Mouse (Mus musculus) heart, postnatal 4 days (tissue): Measurements from ENCODE around the gene Tmem270. TPM values are rescaled to one million over a fixed set of nuclear protein-coding genes. Genes with fewer than 3 reads are reported as not detected.

Experiments
- DNase-seq: peaks from one replicate; pipeline ENCODE4 v3.0.0; 2021
- total RNA-seq, 2 experiments: library from RNA; stranded (reverse); gene quantifications; 2 replicates each; pipeline ENCODE4 v1.2.3; 2021

The Tmem270 gene
- total RNA-seq, 2 experiments from 2014 or later: not detected

DNA sequence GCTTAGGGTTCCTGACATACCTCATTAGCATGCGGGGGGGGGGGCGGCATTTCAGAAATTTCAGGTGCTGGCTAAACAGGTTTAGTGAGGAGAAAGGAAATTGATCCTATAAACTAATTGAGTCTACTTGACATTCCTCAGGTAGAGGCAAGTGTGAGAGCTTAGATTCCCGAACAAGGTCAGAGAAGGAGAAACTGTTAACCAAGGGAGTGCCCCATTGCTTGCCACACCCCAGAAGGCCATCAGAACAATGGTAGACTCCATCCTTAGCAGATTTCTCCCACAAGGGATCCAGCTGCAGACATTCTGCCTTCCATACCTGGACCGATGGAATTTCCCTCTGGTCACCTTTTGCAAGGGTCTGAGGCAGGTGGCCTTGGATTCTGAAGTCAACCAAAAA lies 20.2 kb upstream of the Tmem270 start:
- DNase-seq: no peak

DNA sequence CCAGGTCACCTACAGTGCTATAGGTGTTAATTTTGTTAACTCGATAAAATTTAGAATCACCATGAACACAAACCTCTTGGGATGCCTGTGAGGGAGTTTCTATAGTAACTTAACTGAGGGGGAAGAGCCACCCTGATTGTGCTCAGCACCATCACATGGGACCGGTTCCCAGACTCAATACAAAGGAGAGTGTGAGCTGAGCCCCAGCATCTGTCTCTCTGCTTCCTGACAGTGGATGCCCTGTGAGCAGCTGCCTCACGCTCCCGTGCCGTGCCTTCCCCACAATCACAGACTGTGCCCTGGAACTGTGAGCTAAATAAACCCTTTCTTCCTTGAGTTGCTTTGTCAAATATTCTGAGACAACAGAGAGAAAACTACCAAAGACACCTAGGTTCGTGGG lies 16.6 kb upstream of the Tmem270 start:
- no peak for DNase-seq

DNA sequence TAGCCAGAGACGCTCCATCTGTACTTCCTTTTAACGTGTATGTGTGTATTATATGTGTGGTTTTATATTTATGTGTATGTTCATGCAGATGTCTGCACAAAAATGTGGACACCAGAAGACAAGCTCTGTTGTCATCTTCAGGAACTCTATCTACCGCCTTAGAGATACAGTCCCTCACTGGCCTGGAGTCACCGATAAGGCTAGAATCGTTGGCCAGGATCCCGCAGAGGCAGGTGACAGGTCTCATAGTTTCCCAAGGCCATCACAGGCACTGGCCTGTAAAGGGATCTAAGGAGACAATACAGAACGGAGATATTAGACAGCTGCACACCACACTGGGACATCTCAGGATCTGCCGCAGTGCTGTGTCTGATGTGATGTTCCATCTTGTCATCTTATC lies 14.6 kb upstream of the Tmem270 start:
- no peak for DNase-seq

DNA sequence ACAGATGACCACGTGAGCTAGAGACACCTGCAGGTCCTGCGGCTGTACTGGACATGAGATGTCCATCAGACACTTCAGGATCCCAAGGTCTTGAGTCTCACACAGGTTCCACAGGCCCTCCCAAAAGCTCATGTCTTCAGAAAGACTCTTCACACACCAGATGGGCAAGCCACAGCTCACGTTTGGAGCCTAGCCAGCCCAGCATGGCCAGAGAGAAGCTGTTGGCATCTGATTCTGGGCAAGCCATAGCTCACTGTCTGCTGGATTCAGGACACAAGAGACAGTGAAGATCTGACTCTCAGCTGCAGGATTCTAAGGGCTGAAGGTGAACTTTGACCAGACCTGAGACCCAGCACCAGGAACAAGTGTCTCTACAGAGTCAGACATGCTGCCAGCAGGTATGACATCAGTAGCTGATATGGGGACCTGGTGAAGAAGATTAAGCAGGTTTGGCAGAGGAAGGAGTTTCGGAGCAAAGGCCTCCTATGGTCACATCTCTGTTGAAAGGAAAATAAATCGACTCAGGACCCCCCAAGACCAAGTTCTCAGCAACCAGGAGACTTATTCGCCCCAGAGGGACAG lies 13.7 kb upstream of the Tmem270 start:
- DNase-seq: no peak

DNA sequence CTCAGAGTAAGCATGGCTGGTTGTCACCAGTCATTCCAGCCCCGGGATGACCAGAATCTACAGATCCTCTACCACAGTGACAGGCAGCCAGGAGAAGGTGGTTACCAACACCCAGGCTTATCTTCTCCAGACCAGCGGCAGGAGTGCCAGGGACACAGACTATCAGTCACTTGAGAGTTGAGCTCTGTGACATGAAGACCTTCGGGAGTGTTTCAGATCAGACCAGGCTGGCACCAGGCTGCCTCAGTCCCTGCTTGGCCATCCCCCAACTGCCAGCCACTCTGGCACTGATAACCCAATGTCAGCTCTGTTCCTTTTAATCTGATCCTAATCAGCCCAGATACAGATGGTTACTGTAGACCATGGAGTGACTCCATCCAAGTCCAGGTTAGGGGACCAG lies 12.6 kb upstream of the Tmem270 start:
- DNase-seq: no peak

DNA sequence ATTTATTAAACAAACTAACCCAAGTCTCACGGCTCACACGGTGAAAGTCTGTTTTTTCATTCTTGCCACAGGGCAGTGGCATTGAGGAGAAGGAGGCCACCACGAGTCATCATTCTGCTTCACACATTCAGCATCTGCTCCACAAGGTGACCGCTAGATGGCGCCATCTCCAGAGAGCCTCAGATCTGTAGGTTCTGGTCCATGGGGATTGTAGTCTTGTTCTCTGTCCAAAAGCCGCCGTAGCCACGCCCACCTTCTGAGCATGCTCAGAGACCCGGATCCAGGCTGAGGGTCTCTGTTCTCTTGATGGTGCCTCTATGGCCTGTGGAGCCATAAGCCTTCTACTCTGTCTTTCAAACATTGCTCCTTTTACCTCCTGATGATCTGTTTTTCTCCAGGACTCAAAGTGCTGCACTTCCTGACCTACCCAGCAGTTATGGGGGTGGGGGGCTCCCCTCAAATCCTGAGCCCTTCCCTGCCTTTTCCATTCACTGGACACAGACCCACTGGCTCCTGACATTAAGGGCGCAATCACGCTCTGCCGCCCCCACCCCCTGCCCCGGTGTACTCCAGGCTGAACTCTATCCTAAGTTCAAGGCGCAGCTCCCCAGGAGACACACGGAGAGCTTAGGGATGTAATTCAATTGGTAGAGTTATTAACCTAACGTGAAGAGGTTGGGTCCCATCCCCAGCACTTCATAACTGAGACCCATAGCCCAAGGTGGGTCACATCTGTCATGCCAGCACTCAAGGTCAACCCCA lies 11.7 kb upstream of the Tmem270 start:
- DNase-seq: peak; percentile 80

DNA sequence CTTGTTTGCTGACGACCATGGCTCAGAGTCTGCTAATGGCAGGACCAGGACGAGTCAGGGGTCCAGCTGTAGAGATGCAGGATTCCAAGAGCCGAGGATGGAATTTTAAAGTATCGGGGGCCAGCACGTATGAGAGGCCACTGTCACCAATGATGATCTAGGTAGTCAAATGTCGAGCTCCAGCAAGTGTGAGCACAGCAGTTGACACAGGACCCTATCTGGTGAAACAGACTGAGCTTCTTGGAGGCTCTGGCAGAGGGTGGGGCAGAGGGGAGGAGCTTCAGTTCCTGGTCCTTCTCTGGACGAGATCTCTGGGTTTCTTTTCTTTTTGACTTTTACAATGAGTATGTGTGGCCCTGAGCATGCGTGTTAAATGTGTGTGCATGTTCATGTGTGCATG lies 8.8 kb upstream of the Tmem270 start, which contains the start of gene Cldn13:
Gene Cldn13, minus strand, starts transcription at position 216 of the 400 bp plus-strand sequence.
- no peak for DNase-seq

DNA sequence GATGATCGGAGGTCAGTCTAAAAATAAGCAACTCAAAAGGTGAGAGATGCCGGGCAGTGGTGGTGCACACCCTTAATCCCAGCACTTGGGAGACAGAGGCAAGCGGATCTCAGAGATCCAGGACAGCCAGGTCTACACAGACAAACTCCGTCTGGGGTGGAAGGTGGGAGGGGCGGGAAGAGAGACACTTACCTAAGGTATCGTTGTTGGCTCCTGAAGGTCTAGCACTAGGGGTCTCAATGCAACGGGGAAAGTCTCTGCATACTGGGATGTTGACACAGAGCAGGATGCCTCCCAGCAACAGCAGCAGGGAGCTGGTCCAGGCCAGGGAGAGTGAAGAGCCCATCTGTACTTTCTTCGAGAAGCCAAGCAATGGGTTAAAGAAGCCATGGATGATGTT lies 8.0 kb upstream of the Tmem270 start:
- no peak for DNase-seq

DNA sequence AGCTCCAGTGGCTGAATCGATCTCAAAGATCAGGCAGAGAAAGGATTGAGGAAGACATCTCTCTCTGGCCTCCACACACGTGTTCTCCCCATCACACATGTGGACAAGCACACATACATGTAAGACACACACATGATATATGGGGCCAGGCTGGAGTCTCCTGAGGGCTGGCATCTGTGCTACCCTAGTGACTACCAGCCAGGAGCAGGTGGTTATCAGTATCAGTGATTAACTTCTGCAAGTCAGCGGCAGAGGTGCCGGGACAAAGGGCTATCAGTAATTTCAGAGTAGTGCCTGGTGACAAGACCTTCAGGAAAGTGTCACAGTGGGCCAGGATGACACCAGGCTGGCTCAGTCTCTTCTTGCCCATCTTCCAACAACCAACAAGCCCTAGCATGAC lies 7.2 kb upstream of the Tmem270 start:
- no peak for DNase-seq

DNA sequence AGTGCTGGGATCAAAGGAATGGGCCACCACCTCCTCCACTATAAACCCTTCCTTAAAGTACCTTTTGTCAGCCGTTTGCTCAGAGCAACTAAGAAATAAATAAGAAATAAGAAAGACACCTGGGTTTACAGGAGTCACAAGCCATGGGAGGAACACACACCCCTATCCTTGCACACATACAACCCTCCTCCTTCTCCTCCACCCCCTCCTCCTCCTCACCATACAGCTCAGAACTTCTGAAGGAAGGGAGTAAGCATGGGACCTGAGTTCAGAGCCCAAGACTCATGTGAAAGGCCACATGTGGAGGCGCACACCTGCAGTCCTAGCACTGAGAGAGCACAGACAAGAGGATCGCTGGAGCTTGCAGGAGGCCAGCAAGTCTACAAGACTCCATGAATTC lies 6.8 kb upstream of the Tmem270 start:
- DNase-seq: no peak

DNA sequence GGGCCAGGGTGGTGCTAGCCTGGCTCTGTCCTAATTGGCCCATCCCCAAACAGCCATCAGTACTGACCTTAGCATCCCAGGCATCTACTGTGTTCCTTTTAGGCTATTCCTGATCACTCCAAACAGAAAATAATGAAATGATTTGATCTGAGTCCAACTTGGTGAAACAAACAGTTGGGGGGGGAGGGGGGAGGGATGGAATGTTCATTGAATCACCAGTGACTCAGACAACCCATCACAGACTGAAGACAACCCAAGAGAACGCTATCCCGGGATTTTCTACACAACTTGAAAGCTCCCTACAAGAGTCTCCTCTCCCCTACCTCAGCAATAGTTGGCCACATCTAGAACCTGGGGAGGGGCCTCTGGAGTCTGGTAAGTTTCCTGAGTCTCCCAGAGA lies 5.4 kb upstream of the Tmem270 start:
- DNase-seq: no peak

DNA sequence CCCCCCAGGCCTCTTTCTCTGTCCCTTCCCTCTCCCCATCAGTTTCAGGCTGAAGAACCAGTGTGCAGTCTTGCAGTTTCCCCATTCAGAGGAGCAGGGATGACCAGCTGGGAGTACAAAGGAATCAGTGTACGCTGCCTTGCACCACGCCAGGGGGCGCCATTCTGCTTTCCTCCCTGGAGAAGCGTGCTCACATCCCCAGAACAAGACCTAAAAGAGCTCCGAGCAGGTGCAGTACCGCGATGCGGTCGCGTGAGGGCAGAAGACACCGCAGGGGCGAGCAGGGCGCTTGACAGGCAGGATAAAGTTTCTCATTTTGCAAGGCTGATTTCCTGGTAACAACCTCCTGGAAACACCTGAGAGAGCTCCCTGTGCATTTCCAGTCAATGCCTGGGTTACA lies 602 bp upstream of the Tmem270 start:
- DNase-seq: peak; percentile 98

DNA sequence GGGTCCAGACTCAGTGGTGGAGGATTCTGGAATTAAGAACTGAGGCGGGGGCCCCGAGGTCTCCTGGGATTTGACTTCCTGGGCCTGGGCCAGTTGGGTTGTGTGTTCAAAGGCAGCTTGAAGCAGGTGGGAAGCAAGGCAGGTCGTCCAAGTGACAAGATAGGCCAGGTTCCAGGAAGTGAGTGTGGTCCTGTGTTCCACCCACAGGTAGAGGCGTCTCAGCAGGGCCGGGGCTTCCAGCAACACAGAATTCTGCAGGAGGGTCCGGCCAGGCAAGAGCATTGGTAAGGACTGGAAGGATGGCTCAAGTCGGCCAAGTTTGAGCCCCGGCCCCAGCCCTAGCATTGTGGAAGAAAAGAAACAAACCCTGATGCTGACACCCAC lies 4.9 kb downstream of the Tmem270 start:
- DNase-seq: no peak

DNA sequence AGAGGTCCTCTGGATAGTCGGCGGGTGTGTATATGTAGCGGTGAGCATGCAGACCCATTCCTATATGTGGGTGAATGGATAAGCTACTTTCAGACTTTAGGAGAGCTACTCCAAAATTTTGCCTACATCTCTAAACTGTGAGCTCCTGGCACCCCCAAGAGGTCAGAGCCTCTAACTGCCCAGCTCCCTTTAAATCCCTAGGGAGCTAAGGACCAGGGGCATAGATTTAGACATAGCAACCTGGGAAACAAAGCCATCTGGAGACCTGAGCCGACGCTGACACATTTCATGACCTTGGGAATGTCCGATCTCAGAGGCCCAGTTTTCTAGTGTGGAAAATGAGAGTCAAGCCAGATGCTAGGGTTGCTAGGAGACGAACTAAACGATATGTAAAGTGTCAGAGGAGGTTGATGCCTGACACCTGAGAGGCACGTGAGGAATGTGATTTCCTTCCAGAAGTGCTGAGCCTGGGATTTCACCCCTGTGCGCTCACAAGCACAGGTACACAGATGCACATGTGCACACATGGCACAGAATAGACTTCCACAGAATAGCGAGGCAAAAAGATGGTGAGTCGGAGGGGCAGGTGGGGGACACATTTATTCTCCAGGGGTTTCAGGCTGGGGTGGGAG lies 5.4 kb downstream of the Tmem270 start:
- peak; percentile 71 for DNase-seq

DNA sequence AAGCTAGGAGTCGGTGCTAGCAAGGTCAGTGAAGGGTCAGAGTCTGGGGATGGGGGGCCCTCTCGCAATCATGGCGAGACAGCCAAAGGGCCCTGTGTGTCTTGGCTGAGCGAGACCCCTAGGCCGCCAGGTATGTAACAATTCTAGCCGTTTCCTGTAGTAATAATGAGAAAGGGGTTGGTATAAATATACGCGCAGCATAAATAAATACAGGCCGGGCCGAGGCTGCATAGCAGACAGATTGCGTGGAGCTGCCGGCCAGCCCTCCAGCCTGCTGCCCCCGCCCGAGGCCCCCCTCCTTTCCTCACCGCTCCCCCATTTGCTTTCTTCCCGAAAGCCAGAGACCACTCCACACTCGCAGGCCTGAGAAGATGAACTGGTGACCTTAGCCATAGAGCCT lies 8.9 kb downstream of the Tmem270 start:
- no peak for DNase-seq

DNA sequence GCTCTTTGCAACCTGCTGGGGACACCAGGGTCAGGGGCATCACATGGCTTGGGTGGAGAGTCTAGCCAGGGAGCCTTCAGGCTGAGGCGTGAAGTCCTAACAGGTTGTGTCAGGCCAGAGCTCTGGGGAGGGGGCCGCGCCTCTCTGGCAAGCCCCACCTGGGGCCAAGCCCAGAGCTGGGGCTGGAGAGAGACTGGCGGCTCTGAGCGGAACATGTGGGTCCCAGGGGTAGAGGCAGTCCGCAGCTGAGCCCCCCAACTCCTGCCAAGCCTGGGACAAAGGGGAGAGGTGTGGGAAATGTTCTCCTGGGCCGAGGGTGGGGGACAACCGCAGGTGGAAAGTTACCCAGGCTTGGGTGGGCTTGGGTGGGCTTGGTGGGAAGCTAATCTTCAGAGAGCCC lies 9.6 kb downstream of the Tmem270 start:
- DNase-seq: no peak

DNA sequence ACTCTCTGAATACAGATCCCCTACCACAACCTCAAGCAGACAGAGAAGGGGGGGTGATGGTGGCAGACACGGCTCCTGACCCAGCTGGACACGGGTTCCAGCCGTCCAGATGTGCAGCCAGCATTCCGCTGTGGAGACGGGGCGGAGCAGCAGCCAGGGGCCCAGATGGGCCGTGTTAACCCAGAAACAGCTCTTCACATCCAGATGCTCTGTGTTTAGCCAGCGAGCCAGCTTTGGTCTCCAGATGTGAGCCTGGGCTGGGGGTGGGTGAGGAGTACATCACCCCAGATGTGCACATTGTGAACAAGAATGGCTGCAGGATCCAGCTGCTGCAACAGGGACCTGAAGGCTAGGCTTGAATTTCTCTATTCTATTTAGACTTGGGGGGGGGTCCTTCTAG lies 11.2 kb downstream of the Tmem270 start:
- peak; percentile 66 for DNase-seq

DNA sequence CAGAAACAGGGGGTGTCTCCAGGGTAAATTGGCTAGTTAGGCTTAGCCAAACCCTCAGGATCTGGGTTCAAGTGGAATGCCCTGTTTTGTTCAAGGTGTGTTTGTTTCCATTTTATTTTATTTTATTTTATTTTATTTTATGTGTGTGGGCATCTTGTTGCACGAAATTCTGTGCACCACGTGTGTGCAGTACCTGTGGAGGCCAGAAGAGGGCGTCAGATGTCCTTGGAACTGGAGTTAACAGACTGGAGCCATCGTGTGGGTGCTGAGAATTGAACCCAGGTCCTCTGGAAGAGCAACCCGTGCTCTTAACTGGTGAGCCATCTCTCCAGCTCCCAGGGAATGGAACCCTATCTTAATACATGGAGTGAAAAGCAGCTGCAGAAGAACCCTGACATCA lies 13.8 kb downstream of the Tmem270 start:
- no peak for DNase-seq

DNA sequence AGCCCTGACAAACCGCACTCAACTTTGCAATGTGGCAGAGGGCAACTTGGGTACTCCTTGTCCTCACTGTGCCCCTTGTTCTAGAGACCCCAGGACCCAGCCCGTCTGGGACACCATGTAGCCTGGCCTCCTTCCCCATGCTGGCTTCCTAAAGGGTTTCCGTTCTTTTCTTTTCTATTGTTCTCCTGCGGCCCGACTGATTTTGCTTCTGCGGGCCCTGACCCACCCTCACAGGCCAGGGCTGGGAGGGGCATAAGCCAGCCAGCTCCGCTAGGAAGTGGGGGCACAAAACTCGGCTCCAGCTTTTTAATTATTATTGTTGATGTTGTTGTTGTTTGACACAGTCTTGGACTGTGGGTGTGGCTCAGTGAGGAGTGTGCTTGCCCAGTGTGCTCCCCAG lies 15.0 kb downstream of the Tmem270 start:
- no peak for DNase-seq

DNA sequence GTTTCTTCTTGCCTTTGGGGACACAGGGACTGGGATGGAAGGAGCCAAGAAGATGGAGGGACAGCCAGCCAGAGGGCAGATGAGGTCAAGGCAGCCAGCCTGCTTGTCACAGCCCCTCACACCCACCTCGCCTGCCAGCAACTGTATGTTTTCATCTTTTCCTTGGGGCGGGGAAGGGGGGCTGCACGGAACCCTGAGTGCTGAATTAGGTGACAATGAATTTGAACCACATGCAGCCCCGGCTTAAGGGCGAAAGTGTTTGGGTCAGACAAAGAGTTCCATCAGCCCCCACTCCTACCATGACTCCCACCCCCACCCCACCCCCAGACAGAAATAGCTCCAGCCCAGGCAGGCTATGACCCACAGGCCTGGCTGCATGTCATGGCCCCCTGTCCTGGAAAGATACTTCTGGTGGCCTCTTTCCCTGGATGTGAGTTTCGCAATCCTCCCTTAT lies 15.9 kb downstream of the Tmem270 start:
- no peak for DNase-seq

DNA sequence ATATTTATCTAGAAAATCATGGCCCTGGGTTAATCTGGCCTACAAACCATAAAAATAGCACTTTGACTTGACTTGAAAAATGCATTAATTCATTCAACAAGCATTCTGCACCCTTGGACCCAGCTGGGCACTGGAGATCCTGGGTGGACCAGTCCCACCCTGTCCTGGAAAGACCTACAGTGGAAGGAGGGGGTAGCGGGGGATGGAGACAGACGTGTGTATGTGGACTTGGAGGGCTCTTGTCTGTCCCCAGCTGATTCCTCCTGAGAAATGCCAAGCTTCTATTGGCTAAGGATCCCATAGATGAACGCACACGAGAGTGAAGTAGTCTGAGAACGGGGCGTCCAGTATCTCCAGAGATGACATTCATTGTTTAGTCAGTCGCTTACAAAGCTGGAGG lies 18.0 kb downstream of the Tmem270 start:
- no peak for DNase-seq

DNA sequence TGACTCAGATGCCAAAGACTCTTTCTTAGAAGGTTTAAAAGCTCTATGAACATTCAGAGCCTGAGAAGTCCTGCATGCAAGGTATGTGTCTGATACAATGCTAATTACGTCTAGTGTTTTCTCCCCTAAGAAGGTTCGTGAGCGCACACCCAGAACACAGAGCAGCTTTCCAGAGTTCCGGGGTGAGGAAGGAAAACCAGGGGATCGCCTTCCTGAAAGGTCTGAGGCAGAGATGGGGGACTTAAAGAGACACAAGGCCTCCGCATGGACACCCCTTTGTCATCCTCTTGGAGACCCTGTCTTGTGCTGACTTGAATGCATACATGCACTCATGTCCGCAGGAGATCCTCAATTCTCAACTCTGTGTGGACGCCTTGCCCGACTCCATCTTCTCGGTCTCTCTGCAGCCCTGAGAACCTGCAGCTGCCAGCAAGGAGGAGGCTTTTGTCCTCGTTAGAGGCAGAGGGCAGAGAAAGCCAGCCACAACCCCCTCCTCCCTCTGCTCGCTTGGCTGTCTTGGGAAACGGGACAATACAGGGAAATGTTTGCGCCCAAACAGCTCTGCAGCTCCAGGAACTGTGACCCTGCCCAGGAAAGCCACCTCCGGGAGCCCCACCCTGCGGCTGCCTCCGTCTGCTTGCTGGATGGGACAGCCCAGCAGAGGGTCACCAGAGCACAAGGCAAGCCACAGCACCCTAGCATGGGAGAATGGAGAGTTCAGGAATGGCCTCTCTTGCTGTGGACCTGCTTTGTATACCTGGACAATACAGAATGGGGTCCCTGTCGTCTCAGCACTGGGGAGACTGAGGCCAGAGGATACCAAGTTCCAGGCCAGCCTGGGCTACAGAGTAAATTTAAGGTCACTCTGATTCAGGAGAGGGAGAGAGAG lies 18.8 kb downstream of the Tmem270 start:
- peak; percentile 76 for DNase-seq

DNA sequence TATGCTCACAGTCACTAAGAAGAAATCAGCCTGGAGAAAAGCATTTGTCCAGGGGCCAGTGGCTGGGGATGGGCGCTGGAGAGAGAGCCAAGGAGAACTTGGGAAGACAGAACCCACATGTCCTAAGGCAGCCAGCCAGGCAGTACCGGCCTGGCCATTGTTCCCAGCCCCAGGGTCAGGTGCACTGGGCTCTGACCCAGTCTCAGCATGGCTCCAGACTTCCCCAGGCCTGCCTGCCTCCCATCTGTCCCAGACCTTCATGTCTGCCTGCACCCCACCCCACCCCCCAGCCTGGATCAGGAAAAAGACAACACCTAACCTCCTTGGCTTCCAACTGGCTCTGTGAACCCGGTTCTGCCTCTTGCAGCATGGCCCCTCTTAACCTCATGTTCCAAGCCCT lies 23.5 kb downstream of the Tmem270 start:
- peak; percentile 45 for DNase-seq
